Mouse (Mus musculus) testis, adult 2 months (tissue): ENCODE data around the gene Pgs1.

Source experiments
- CTCF ChIP-seq: fragments of 200-500 bp; IDR thresholded peaks from 2 replicates; pipeline ENCODE4 v1.5.1; 2012; ENCODE audit warnings: low read depth, mild to moderate bottlenecking, inconsistent platforms, low read length, moderate library complexity; ENCODE audit not compliant: control insufficient read depth, insufficient read depth, insufficient replicate concordance
- POLR2A ChIP-seq: fragments of 200-500 bp; IDR thresholded peaks from 2 replicates; pipeline ENCODE4 v1.6.1; 2012; ENCODE audit warnings: low read depth, mild to moderate bottlenecking, inconsistent platforms, low read length, moderate library complexity; ENCODE audit not compliant: control insufficient read depth

DNA sequence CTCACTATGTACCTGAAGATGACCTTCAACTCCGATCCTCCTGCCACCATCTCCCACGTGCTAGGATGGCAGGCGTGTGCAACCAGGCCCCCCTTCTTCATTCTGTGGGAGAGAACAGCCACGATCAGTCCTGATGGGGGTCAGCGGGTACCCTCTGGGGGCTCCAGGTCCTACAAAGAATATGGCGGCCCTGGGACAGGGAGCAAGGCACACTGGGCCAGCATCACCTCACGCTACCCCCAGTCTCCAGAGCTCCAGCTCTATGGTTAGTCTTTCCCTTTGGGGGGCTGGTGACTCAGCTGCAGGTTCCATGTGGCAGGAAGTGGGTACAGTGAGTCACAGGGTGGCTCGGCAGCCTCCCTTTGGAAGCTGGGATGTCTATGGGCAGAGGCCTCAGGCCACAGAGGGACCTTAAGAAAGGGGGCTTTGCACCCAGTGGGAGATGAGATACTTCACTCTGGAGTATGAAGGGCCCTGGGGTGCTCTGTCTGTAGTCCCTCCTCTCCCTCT, 44.7 kb upstream of the Pgs1 start:
- TF ChIP-seq CTCF (no peak), POLR2A (no peak)
